Mouse (Mus musculus) liver, postnatal 0 days (tissue): ENCODE data around the gene Pnkp.

Source experiments
- CTCF ChIP-seq: sonication (generic); IDR thresholded peaks from 2 replicates; pipeline ENCODE4 v1.5.1; 2016; ENCODE audit warnings: antibody characterized with exemption, low read depth
- EP300 ChIP-seq: IDR thresholded peaks from 2 replicates; pipeline ENCODE4 v1.6.1; 2016; ENCODE audit warnings: antibody characterized with exemption, low read depth, mild to moderate bottlenecking

GRCm38 (mm10) chr7:44845006-44845405 is 11.9 kb upstream of the Pnkp start:
- TF ChIP-seq CTCF, result no peak
- no peak for TF ChIP-seq EP300
